8 mouse cellular contexts compared by ENCODE assay signal in genomic region chr5:64587895-64588738, GRCm38 (mm10).
DNase-seq lines count a peak whose midpoint lies in the region; ATAC-seq and TF ChIP-seq lines count a peak whose summit lies in the region.

No protein-coding gene starts in this region.

- no peak for TF ChIP-seq CTCF in ES-Bruce4 (IDR thresholded peaks at IDR 0.05; ENCODE audit: low read depth, low read length)
- no peak for TF ChIP-seq CTCF in layer of hippocampus, adult 2 months (conservative IDR thresholded peaks at IDR 0.05)

- no peak for TF ChIP-seq EP300 in ES-Bruce4 (IDR thresholded peaks at IDR 0.05; ENCODE audit: insufficient read depth, low read depth, low read length)

- H3K36me3 ChIP-seq in hindbrain, embryonic 10.5 days, result no peaks in the 10 kb centered on the region
- no peaks in the 10 kb centered on the region for H3K36me3 ChIP-seq in hindbrain, embryonic 13.5 days
- H3K36me3 ChIP-seq in ES-Bruce4 (ENCODE audit: control insufficient read depth, insufficient read depth, low read length, poor library complexity, severe bottlenecking), result no peaks in the 10 kb centered on the region
- no peaks in the 10 kb centered on the region for H3K36me3 ChIP-seq in embryonic facial prominence, embryonic 12.5 days
- H3K36me3 ChIP-seq in liver, embryonic 16.5 days (ENCODE audit: control insufficient read depth, insufficient read depth), result no peaks in the 10 kb centered on the region

- no peaks in the 10 kb centered on the region for H3K9me3 ChIP-seq in hindbrain, embryonic 10.5 days
- H3K9me3 ChIP-seq in hindbrain, embryonic 13.5 days, result no peaks in the 10 kb centered on the region
- H3K9me3 ChIP-seq in ES-Bruce4 (replicated peaks; ENCODE audit: control insufficient read depth, insufficient read depth, low read length, poor library complexity, severe bottlenecking), result no peaks in the 10 kb centered on the region
- no peaks in the 10 kb centered on the region for H3K9me3 ChIP-seq in embryonic facial prominence, embryonic 12.5 days
- H3K9me3 ChIP-seq in liver, embryonic 16.5 days (replicated peaks; ENCODE audit: control insufficient read depth, low read length), result no peaks in the 10 kb centered on the region

- no peak overlapping the region for H3K4me2 ChIP-seq in hindbrain, embryonic 13.5 days
- H3K4me2 ChIP-seq in embryonic facial prominence, embryonic 12.5 days (replicated peaks), result no peak overlapping the region
- H3K4me2 ChIP-seq in liver, embryonic 16.5 days (ENCODE audit: low read depth, low read length), result peak overlapping the region; percentile 51

- no peak overlapping the region for H3K9ac ChIP-seq in hindbrain, embryonic 13.5 days
- H3K9ac ChIP-seq in ES-Bruce4 (ENCODE audit: low read depth, poor library complexity, severe bottlenecking), result no peak overlapping the region
- no peak overlapping the region for H3K9ac ChIP-seq in embryonic facial prominence, embryonic 12.5 days
- peak overlapping the region; percentile 51 for H3K9ac ChIP-seq in liver, embryonic 16.5 days (ENCODE audit: low read depth, low read length)

- H3K4me1 ChIP-seq in hindbrain, embryonic 10.5 days (replicated peaks), result peaks cover 17% of the 10 kb centered on the region
- peaks cover 14% of the 10 kb centered on the region; the same call in 1 of the 2 replicates for H3K4me1 ChIP-seq in hindbrain, embryonic 13.5 days (replicated peaks)
- H3K4me1 ChIP-seq in ES-Bruce4 (ENCODE audit: control insufficient read depth, insufficient read depth, low read length), result peaks cover 2% of the 10 kb centered on the region
- H3K4me1 ChIP-seq in embryonic facial prominence, embryonic 12.5 days, result peaks cover 8% of the 10 kb centered on the region; the same call in 1 of the 2 replicates
- H3K4me1 ChIP-seq in liver, embryonic 16.5 days (ENCODE audit: control insufficient read depth, low read depth, low read length), result peaks cover 57% of the 10 kb centered on the region

- DNase-seq in hindbrain, embryonic 10.5 days (ENCODE audit: low spot score), result peak; percentile 17
- DNase-seq in layer of hippocampus, adult 11-12 months (ENCODE audit: low spot score), result no peak
- DNase-seq in layer of hippocampus, adult 2 months (ENCODE audit: low spot score in 2 of 2), result no peak

- TF ChIP-seq POLR2A in ES-Bruce4 (IDR thresholded peaks at IDR 0.05; ENCODE audit: insufficient read depth, low read length), result no peak

- 49% methylated on average over 8 of the region's 8 CpGs for WGBS in hindbrain, embryonic 10.5 days
- 42% methylated on average over 8 of the region's 8 CpGs for WGBS in hindbrain, embryonic 13.5 days
- WGBS in embryonic facial prominence, embryonic 12.5 days, result 34% methylated on average over 8 of the region's 8 CpGs
- 24% methylated on average over 8 of the region's 8 CpGs for WGBS in liver, embryonic 16.5 days (ENCODE audit: insufficient replicate concordance)

- ATAC-seq in hindbrain, embryonic 13.5 days (ENCODE audit: low FRiP score), result no peak
- peak; percentile 38; the same call in 1 of the 2 replicates for ATAC-seq in embryonic facial prominence, embryonic 12.5 days (ENCODE audit: insufficient number of reproducible peaks, insufficient read depth, low FRiP score, low TSS enrichment)
- ATAC-seq in liver, embryonic 16.5 days (ENCODE audit: low read depth), result peak; percentile 82
- ATAC-seq in activated CD4-positive, CD25-positive, alpha-beta regulatory T cell, adult 4 months, result no peak

- H3K27ac ChIP-seq in hindbrain, embryonic 10.5 days, result peak overlapping the region; percentile 72
- H3K27ac ChIP-seq in hindbrain, embryonic 13.5 days, result no peak overlapping the region
- H3K27ac ChIP-seq in ES-Bruce4 (ENCODE audit: insufficient read depth, low read length), result peak overlapping the region; percentile 58
- H3K27ac ChIP-seq in embryonic facial prominence, embryonic 12.5 days, result peak overlapping the region; percentile 63; the same call in 1 of the 2 replicates
- peak overlapping the region; percentile 88 for H3K27ac ChIP-seq in liver, embryonic 16.5 days (ENCODE audit: low read length)
- H3K27ac ChIP-seq in layer of hippocampus, adult 2 months, result no peak overlapping the region

- H3K4me3 ChIP-seq in hindbrain, embryonic 10.5 days, result no peak overlapping the region
- no peak overlapping the region for H3K4me3 ChIP-seq in hindbrain, embryonic 13.5 days
- H3K4me3 ChIP-seq in ES-Bruce4 (ENCODE audit: low read depth, low read length), result no peak overlapping the region
- no peak overlapping the region for H3K4me3 ChIP-seq in embryonic facial prominence, embryonic 12.5 days
- no peak overlapping the region for H3K4me3 ChIP-seq in liver, embryonic 16.5 days (ENCODE audit: low read depth, low read length)
- H3K4me3 ChIP-seq in layer of hippocampus, adult 2 months, result no peak overlapping the region

- no peaks in the 10 kb centered on the region for H3K27me3 ChIP-seq in hindbrain, embryonic 10.5 days (ENCODE audit: insufficient read depth, poor library complexity, severe bottlenecking)
- no peaks in the 10 kb centered on the region for H3K27me3 ChIP-seq in hindbrain, embryonic 13.5 days
- no peaks in the 10 kb centered on the region for H3K27me3 ChIP-seq in ES-Bruce4 (ENCODE audit: control insufficient read depth, insufficient read depth, low read length, poor library complexity, severe bottlenecking)
- H3K27me3 ChIP-seq in embryonic facial prominence, embryonic 12.5 days, result no peaks in the 10 kb centered on the region
- H3K27me3 ChIP-seq in liver, embryonic 16.5 days (ENCODE audit: control insufficient read depth, insufficient read depth, low read depth, low read length), result no peaks in the 10 kb centered on the region

Comparison
In these comparisons a context has a peak if more than half of its experiments do, and no peak if none do; other contexts are left out.
1. H3K27ac ChIP-seq: peak in hindbrain, embryonic 10.5 days (single experiment), ES-Bruce4 (single experiment), embryonic facial prominence, embryonic 12.5 days (single experiment) and liver, embryonic 16.5 days (single experiment); none in hindbrain, embryonic 13.5 days (single experiment) and layer of hippocampus, adult 2 months (single experiment).
2. ATAC-seq: peak in embryonic facial prominence, embryonic 12.5 days (single experiment) and liver, embryonic 16.5 days (single experiment); none in hindbrain, embryonic 13.5 days (single experiment) and activated CD4-positive, CD25-positive, alpha-beta regulatory T cell, adult 4 months (single experiment).